Mouse (Mus musculus) heart, adult 18-20 months (tissue): Measurements from ENCODE around the gene Ptprm. TPM values are rescaled to one million over a fixed set of nuclear protein-coding genes. Genes with fewer than 3 reads are reported as not detected.

ENCODE experiments used
- DNase-seq, 2 experiments: peaks; one replicate each; pipeline ENCODE4 v3.0.0; 2021 to 2022; ENCODE audit warnings: mixed read lengths in 1 of 2
- total RNA-seq, 2 experiments: library from RNA; stranded (reverse); gene quantifications; 2 replicates each; pipeline ENCODE4 v1.2.3; 2021

Gene Ptprm
- total RNA-seq, 2 experiments from 2014 or later: 80.1 to 86.3 TPM

DNA sequence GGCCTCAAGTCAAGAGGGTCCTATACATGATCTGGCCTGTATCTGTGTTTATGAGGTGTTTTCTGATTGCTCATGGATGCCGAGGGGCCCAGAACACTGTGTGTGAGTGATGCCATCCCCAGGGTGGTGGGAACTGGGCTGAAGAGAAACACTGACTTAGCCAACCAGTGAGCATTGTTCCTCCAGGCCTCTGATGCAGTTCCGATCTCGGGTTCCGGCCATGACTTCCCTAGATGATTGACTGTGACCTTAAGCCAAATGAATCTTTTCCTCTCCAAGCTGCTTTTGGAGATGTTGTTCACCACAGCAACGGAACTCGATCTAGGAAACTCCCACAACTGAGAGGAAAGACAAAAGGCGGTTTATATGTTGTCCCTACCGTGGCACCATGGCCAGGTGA lies 9.1 kb downstream of the Ptprm start:
- DNase-seq: peak in 1 of 2 experiments; percentile 50

DNA sequence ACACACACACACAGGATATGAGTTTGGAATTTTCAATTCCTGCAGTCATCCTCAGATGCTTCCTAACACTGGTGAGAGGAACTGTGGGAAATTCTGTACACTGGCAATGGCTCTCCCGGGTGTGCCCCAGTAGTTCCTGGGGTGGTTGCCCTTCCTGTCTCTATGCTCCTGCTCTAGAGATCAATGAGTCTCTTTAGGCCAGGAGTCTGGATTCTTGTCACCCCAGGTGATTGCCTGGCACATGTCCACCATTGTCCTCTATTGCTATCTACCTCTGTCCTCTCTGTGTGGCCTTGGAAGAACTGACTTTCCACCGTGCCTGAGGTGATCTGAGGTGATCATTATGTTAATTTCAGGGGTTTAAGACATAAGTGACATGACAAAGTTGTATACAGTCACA lies 10.8 kb downstream of the Ptprm start:
- peak in 1 of 2 experiments; percentile 35 for DNase-seq

DNA sequence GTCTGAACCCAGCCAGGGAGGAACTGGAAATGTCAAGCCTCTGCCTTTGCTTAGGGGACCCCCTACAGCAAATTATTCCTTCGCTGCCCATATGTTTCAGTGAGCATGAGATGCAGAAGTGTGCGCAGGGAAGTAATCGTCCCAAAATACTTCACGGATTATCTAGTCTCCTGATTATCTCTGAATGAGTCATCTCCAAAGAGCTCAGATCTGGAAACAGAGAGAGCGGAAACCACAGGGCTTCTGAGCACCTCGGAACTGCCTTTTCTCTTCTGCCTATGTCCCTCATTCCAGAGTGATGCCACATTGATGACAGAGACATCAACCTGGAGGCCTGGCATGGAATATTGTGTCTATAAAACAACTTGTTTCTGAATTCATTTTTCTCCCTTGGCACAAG lies 11.3 kb downstream of the Ptprm start:
- DNase-seq: no peak

DNA sequence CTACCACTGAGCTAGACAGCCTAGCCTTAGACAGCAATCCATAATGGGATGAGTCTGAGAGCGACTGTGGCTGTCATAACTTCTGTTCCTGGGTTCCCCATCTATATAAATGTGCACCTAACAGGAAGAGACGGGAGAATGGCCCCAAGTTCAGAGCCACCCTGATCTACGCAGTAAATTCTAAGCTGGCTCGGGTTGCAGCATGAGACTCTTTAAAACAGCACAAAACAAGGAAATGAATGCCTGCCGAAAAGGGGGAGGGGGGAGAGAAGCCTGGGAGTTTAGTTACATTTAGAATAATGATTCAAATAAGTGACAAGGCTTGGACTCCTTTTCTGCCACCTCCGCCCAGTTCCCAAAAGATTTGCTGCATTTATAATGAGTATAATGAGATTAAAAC lies 13.9 kb downstream of the Ptprm start:
- DNase-seq: no peak

DNA sequence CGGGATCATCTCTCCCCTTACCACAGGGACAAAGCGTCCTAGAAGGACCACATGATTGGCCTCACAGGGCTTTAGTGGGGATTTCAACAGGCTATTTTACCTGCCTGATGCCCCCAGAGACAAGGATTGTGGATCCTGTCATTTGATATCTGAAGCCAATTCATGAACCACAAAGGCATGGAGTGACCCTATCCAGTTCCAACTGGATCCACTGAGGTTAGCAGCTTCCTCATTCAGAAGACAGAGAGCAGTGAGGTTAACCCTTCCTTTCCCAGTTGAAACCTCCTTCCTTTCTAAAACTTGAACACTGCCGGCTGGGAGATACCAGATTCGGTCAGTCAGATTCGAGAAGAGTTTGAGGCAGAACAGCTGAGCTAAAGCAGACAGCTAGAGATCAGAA lies 14.7 kb downstream of the Ptprm start:
- no peak for DNase-seq

DNA sequence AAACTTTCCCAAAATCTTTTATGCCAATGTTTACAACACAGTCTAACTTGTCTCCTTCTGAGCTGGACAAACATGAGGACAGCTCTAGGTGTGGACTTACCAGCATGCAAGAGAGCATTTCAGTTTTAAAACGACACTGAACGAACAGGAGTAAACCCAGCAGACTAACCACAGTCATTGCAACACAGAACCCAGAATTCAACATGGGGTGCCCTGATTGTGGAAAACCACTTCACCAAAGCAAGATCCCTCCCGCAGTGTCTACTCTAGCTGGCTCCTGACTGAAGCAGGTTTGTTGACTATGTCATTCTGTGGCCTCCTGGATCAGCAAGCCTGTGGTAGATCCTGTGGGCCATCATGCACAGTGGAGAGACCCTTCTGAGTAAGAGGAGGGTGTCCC lies 19.9 kb downstream of the Ptprm start:
- no peak for DNase-seq

DNA sequence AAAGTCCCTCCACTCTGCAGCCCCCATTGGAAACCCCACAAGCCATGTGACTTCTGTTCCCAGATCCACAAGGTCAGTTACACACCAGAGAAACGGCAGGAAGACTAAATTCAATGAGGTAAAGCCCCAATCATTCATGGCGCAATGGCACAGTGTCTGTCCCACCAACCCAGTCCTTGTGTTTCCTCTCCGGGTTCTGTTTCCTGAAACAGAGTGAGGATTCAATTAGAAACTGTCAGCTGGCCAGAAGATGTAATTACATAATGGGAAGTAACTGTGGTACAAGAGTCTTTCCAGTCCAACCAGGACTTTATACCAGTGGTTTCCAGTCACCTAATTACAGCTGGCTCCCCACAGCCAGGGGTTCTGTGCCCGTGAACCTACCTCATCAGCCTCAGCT lies 24.8 kb downstream of the Ptprm start:
- DNase-seq: no peak

DNA sequence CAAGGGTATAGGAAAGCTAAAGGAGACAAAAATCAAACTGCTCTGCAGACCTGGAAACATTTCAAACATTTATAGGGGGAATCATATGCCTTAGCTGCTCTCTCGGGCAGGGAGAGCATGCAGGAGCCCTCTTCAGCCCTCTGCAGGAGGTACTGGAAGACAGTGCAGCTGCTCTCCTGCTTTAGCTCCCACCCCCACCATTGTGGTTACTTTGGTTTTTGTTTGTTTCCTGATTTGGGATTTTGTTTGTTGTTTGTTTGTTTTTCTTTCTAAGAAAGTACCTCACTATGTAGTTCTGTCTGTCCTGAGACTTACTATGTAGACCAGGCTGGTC lies 29.8 kb downstream of the Ptprm start:
- DNase-seq: no peak

DNA sequence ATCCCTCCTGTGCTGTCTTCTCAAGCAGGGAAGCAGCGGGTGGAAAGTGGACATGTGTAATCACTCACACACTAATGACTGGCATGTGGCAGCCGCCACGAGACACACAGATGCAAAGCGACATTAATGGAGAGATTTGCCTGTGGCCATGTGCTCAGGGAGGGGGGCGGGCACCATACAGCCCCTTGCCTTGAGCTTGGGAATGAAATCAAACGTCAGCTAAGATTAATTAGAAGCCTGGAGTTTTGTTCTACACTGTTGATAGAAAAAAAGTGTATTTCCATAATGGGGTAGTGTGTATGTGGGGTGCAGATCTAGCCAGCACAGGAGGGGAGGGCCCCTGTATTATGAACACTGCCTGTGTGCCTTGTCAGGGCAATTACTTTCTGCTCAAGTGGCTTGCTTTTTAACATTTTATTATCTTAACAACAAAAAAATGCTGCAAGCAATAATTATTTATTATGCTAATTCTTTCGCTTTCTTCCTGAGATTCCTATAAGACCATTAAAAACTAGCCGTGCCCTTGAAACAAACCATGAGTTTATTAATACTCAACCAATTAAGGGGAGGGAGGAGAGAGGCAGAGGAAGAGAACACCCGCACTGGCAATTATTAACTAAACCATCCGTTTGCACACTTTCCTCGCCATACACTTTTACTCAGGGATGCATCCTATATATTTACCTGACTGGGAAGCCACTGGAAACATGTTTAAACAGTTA lies 30.3 kb downstream of the Ptprm start:
- DNase-seq: no peak

DNA sequence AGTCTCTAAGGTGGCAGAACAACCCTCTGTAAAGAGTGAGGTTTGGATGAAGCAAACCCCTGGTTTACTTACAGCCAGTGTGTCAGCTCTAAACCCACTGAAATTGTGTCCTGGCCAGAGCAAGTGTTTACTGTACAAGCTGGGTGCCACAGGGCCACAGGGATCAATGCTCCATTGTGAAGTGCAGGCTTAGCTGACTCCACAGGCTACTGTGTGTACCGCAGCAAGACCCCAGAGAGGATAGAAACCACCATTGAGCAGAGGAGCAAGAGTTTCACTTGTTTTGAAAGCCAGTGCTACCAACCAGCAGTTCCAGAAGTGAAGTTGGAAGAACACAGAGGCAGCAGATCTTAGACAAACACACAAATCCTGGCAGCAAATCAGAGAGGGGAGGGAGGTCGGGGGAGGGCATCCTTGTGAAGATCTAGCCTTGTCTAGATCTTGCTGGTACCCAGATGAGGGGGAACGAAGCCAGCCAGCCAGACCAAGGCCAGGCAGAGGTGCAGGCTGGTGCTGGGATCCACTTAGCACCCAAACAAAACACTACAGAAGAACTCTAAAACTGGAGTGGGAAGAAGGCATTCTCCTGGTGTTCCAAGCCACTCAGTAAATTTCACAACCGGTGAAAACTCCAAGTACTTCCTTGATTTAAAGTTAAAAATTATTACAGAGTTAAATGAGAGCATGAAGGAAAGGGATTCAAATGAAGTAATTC lies 39.6 kb downstream of the Ptprm start:
- DNase-seq: no peak

DNA sequence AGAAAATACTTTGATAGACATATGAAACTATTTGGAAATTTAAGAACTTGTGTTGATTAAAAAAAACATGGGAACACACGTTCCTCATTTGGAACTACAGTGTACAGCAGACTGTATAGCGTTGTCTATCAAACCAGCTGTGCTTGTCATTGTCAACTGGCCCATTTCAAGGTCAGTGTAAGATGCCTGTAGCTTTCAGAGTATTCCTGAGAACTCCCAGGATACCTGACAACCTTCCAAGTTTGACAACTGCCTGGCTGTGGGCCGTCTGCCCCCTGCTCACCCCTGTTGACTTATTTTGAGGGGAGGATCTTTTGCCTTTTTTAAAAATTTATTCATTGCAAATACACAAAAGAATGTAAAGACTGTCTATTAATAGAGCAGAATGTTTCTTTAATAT lies 45.8 kb downstream of the Ptprm start:
- DNase-seq: peak; percentile 50 to 57

DNA sequence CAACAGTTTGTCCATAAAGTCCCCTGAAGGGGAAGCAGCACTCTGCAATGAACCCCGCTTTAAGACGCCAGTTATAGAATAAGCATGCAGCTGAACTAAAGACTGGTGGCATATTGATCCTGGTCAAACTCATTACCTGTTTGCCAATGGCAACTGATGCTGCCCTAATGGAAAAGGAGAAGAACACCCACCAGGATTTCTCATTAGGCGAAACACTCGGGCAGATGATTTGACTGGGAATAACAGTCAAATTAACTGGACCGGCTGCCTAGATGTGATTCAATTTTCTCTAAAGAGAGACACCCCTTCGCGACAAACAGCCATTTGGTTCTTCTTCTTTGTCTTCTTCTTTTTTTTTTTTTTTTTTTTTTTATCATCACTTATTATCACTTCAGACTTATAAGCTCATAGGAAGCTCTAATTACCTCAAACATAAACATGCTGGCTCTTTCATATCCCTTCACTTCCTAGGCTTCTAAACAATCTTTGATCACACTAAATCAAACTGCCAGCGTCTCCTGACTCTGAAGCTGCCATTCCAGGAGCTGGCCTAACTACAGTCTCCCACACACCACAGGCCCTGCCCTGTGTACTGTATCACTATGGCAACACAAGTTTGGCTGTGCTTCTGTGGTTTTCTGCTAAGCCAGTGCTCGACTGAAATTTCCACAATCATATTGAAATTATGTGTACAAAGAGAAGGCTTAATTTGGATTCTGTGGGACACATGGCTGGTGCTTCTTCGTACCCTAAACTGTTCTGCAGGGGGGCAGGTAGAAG lies 48.0 kb downstream of the Ptprm start:
- DNase-seq: no peak

DNA sequence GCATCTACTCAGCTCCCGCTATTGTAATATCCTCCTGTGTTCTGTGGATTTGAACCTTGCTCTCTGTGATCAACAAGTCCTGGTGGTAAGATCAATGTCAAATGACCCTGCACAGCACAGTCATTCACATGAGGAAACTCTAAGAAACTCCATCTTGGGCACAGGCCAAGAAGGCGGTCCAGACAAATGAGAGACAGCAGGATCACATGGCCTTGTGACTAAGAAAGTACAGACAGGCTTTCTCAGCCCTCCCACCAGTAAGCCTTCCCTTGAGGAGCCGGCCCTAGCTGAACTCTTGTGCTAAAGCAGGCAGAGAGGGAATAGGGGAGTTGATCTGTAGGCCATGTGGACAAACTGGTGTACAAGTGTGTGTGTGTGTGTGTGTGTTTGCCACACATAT lies 49.4 kb downstream of the Ptprm start:
- peak; percentile 70 to 71 for DNase-seq

DNA sequence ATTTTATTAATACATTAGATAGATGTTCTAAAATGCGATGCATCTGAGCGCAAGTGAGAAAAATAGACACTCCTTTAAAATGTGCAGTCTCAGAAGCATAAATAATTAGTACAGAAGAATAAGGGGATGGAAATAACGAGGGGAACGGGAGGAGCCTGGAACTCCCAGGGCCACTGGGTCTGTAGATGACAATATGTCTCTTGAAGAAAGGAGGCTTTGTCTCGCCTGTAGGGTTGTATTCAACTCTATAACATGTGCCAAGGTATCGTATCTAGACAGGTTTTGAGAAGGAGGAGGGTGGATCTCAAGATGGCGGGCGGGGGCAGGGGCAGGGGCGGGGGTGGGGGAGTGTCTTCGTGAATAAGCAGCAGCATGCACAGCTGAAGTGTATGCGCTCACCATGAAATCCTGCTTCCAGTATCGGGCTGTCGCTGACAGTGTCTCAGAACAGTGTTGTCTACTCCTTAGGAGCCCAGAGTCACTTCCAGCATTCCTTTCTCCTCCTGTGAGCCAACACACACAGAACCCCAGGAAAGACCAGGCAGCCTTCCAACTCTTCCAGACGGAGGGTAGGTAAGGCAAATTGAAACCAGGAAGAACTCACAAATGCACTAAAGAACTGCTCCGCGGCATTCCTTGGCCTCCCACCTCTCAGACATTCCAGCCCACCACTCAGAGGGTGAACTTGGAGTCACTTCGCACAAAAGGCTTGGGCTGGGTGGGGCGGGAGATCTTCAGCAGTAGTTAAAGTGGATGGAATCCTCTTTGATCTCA lies 50.7 kb downstream of the Ptprm start:
- DNase-seq: peak; percentile 55 to 62

DNA sequence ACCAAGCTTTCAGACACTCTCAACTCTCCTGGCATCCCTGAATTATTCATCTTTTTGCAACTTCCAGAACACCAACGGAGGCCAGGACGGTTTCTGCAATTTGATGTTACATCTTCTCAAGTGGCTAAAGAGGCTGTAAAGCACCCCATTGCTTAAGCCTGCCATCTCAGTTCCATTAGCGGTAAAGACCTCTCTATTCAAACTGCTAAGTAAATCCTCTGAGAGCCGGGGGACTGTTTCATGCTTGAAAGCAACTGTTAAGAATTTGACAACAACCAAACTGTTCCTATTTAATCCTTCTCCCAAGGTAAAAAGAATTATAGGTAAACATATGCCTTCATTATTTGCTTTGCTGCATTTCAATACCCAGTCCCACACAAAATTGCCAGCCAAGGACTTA lies 51.7 kb downstream of the Ptprm start:
- DNase-seq: no peak

DNA sequence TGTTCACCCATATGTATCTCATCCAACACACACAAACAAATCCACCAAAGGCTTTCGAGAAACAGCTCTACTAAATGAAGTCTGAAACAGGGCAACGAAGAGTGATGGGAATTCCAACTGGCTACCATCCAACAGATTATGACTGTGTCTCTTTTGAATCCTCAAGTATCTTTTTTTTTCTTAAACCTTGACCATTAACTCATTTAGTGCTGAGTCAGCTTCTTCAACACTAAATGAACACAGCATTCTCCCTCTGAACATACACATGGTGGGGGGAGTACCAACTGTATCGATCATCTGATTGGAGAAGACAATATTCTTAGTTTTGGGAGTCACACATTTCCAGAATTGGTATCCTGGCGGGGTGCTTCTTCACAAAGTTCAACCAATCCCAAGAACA lies 52.2 kb downstream of the Ptprm start:
- no peak for DNase-seq

DNA sequence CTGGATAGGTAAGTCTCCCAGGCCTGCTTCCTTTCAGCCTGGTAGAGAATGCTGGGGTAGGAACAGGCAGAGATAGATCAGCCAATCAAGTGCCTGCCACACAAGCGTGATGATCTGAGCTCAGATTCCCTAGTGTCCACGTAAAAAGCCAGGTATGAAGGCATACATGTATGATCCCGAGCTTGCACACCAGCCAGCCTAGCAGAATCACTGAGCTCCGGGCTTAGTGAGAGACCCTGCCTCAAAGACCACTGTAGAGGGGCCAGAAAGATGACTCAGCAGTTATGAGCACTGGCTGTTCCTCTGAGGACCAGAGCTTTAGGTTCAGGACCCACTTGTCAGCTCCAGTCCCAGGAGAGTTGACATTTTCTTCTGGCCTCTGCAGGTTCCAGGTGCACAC lies 52.9 kb downstream of the Ptprm start:
- no peak for DNase-seq

DNA sequence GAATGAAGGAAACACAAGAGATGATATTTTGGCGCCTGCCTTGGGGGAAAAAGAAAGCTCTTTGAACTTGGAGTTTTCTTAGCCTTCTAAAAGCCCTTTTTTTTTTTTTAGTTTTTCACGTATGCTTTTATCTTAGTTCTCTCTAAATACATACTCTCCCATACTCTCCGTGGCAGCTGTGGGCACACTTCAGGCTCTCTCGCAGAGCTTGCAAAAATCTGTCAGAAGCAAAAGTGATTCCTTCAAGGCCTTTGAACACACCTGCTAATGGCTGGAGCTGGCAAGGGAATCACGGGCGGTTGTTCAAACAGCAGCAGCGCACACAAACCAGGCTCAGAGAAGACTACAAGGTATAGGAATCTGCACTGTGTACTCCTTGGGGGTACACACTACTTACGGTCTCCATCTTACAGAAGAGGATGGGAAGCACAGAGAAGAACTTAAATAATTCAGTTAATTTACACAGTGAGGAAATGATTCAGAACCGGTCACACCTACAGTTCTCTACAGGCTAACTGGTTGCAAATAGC lies 55.9 kb downstream of the Ptprm start:
- no peak for DNase-seq

DNA sequence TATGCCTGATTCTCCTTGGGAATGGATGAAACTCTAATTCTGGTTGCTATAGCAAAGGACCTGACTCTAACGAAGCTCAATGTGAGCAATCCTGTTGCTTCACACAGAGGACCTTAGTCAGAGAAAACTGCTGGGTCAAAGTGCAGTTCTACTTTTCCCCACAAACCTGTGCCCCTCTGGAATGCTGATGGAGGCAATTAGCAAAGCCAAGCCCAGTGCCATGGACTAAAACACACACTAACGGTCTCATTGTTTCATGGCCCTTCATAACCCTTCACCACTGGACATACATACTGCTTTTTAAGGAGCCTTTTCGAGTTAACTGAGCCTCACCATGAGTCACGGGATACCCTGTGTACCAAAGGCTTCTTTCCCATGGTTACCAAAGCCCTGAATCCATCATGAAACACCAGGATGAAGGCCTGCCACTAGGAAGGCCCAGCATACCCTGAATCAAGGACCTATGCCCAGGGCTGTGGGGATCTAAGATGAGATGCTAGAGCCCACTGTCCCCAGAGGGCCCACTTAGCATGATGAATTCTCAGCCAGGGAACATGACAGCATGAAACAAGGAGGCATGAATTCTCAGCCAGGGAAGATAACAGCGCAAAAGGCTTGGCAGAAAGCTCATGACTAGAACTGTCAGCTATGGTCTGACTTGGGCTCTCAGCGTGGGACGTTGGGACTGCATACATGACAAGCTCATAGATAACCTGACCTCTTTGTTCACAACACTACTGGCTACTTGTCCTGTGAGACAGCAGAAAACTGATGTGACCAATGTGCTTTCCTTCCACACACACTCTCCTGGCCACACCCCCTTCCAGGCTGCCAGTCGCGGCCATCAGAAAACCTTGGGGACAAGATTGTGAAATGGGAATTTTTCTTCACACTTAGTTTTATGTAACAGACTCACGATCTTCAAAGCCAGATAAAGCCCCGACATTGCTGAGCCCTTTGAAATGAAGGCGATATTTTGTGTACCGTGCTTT lies 57.4 kb downstream of the Ptprm start:
- peak; percentile 46 to 68 for DNase-seq

DNA sequence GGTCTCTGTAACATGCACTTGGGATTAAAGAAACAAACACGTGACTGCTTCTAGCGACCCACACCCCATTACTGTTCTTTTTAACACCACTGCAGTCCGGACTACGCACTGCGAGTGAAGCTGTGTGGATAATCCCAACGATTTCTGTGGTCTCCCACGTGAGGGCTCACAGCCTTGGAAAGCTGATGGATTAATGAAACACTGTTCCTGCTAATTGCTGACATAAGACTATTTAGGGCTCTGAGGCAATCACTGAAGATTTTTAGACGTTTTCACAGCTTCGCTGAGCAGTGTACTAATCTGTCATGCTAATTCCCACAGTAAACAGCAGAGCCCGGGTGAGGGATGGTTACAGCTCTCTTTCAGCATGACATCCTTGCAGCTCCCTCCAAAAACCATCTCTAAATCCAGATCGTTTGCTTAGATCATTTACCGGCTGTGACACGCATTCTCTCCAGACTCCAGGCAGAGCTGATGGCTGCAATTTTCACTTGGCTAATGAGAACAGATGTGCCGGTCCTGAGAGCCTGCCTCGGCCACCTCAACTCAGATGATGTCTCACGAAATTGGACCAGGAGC lies 63.5 kb downstream of the Ptprm start:
- DNase-seq: no peak

DNA sequence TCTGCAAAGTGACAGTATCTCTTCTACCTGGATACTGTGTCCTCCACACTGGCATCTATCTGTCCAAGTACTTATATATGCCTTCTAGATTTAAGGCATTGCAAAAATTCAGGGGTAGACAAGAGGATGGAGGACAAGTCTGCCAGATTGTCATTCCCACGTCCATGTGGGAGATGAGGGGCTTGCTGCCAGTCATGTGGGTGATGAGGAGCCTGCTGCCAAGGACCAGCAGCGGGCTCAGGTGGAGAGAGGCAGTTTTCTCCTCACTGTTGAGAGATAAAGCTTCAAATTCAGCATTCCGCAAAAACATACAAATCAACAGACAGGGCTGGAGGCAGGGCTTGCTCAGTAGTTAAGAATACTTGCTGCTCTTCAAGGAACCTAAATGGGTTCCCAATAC lies 66.8 kb downstream of the Ptprm start:
- DNase-seq: no peak
